Mouse (Mus musculus) Patski (cell line): ENCODE measurements around the gene Nrde2. TPM values are rescaled to one million over a fixed set of nuclear protein-coding genes. Genes with fewer than 3 reads are reported as not detected.

Experiments used
- ATAC-seq: fragments of 100-300 bp; one replicate; pipeline ENCODE4 v1.8.0; 2021
- CTCF ChIA-PET: fragments of 350-600 bp; sonication (Branson Sonifier 250); formaldehyde crosslinking; loops from one replicate; lab custom pipeline; 2022; ENCODE audit warnings: inconsistent platforms; lab: Charles Lee
- POLR2A ChIA-PET: fragments of 350-600 bp; sonication (Branson Sonifier 250); formaldehyde crosslinking; loops from one replicate; lab custom pipeline; 2022; ENCODE audit warnings: antibody characterized with exemption, inconsistent platforms; lab: Charles Lee
- DNase-seq: peaks from one replicate; pipeline ENCODE4 v3.0.0-alpha.2; 2011; ENCODE audit warnings: low read depth, low spot score
- H3K27me3 ChIP-seq: fragments of 371-371 bp; one replicate; pipeline ENCODE4 v1.5.1; 2021
- CTCF ChIP-seq: fragments of 100-300 bp; IDR thresholded peaks from one replicate; pipeline ENCODE4 v1.5.1; 2021
- in situ Hi-C: fragments of 300-500 bp; cut with MboI; formaldehyde crosslinking; loops from 3 replicates; pipeline ENCODE4 v1.11.1; 2018; ENCODE audit warnings: low pct_unique_long_range_greater_than_20kb, mixed read lengths
- polyA plus RNA-seq: library from polyadenylated mRNA; unstranded; gene quantifications from one replicate; pipeline ENCODE4 v1.2.3, GENCODE M21; 2021

Nrde2 gene
- polyA plus RNA-seq, 1 experiment from 2014 or later: 13.5 TPM

- no peaks in the 10 kb centered on the region for H3K27me3 ChIP-seq
- no peak for DNase-seq
- ChIA-PET POLR2A (interaction anchor here (0.7 kb wide), 1 partner anchor 206 kb away, joined by 3 read pairs; no protein-coding TSS in a partner anchor), CTCF (interaction anchor here (0.9 to 1.7 kb wide), 2 partner anchors 21 to 210 kb away, joined by 3 read pairs; no protein-coding TSS in a partner anchor)
- in situ Hi-C loops: loop anchor here (5.0 to 10.0 kb wide), 2 partner anchors 144 to 1022 kb away; partner anchors contain the start of gene Kcnk13
- peak; percentile 78 for TF ChIP-seq CTCF
- no peak for ATAC-seq
Measured at GRCm38 (mm10) chr12:100106275-100106895, 53.1 kb downstream of the Nrde2 start.

GRCm38 (mm10) chr12:100104530-100104929 lies 54.9 kb downstream of the Nrde2 start:
- CTCF ChIA-PET: no interaction called here

GRCm38 (mm10) chr12:100101651-100102050 lies 57.8 kb downstream of the Nrde2 start:
- POLR2A ChIA-PET: no interaction called here
- CTCF ChIA-PET: no interaction called here
- no peak for ATAC-seq

More at GRCm38 (mm10) chr12:100104530-100104929, 54.9 kb downstream of the Nrde2 start:
- TF ChIP-seq CTCF: no peak
- H3K27me3 ChIP-seq: no peaks in the 10 kb centered on the region
- POLR2A ChIA-PET: no interaction called here
- in situ Hi-C loops: loop anchor here (5.0 to 10.0 kb wide), 2 partner anchors 212 to 1020 kb away; no protein-coding TSS in a partner anchor
- ATAC-seq (no peak), DNase-seq (no peak)

GRCm38 (mm10) chr12:100100707-100101030 lies 58.8 kb downstream of the Nrde2 start:
- in situ Hi-C loops: loop anchor here (5.0 to 10.0 kb wide), 2 partner anchors 208 to 1016 kb away; no protein-coding TSS in a partner anchor
- ATAC-seq (no peak), DNase-seq (no peak)
- TF ChIP-seq CTCF: no peak
- CTCF ChIA-PET: no interaction called here
- POLR2A ChIA-PET: no interaction called here
- no peaks in the 10 kb centered on the region for H3K27me3 ChIP-seq

More at GRCm38 (mm10) chr12:100101651-100102050, 57.8 kb downstream of the Nrde2 start:
- no peak for TF ChIP-seq CTCF
- no peak for DNase-seq
- no peaks in the 10 kb centered on the region for H3K27me3 ChIP-seq
- in situ Hi-C loops: loop anchor here (5.0 to 10.0 kb wide), 2 partner anchors 209 to 1017 kb away; no protein-coding TSS in a partner anchor

GRCm38 (mm10) chr12:100099971-100100706 lies 59.3 kb downstream of the Nrde2 start:
- ChIA-PET CTCF (no interaction called here), POLR2A (no interaction called here)
- no peak for TF ChIP-seq CTCF
- ATAC-seq: no peak
- DNase-seq: no peak
- in situ Hi-C loops: loop anchor here (5.0 to 10.0 kb wide), 2 partner anchors 208 to 1015 kb away; no protein-coding TSS in a partner anchor
- no peaks in the 10 kb centered on the region for H3K27me3 ChIP-seq

GRCm38 (mm10) chr12:100093046-100093445 lies 66.4 kb downstream of the Nrde2 start:
- peaks cover 33% of the 10 kb centered on the region for H3K27me3 ChIP-seq
- TF ChIP-seq CTCF: no peak
- CTCF ChIA-PET: no interaction called here
- DNase-seq (no peak), ATAC-seq (no peak)
- POLR2A ChIA-PET: no interaction called here
- in situ Hi-C loops: no loop called here

- ChIA-PET CTCF (no interaction called here), POLR2A (no interaction called here)
- H3K27me3 ChIP-seq: peaks cover 49% of the 10 kb centered on the region
- in situ Hi-C loops: no loop called here
- no peak for DNase-seq
- no peak for TF ChIP-seq CTCF
- ATAC-seq: no peak
Measured at GRCm38 (mm10) chr12:100090750-100091149, 68.7 kb downstream of the Nrde2 start.

GRCm38 (mm10) chr12:100089265-100089664 lies 70.2 kb downstream of the Nrde2 start:
- in situ Hi-C loops: no loop called here
- ChIA-PET POLR2A (no interaction called here), CTCF (no interaction called here)
- ATAC-seq (no peak), DNase-seq (no peak)
- peaks cover 49% of the 10 kb centered on the region for H3K27me3 ChIP-seq
- no peak for TF ChIP-seq CTCF

GRCm38 (mm10) chr12:100088026-100088425 lies 71.4 kb downstream of the Nrde2 start:
- DNase-seq (no peak), ATAC-seq (no peak)
- TF ChIP-seq CTCF: no peak
- ChIA-PET POLR2A (no interaction called here), CTCF (no interaction called here)
- in situ Hi-C loops: no loop called here
- peaks cover 45% of the 10 kb centered on the region for H3K27me3 ChIP-seq

- no peak for TF ChIP-seq CTCF
- in situ Hi-C loops: no loop called here
- H3K27me3 ChIP-seq: peaks cover 32% of the 10 kb centered on the region
- ATAC-seq (no peak), DNase-seq (no peak)
- POLR2A ChIA-PET: no interaction called here
- CTCF ChIA-PET: no interaction called here
Measured at GRCm38 (mm10) chr12:100079636-100080286, 79.7 kb downstream of the Nrde2 start.

- POLR2A ChIA-PET: no interaction called here
- in situ Hi-C loops: no loop called here
- H3K27me3 ChIP-seq: peaks cover 23% of the 10 kb centered on the region
- CTCF ChIA-PET: no interaction called here
- ATAC-seq: no peak
- TF ChIP-seq CTCF: no peak
- DNase-seq: no peak
Measured at GRCm38 (mm10) chr12:100075715-100076114, 83.7 kb downstream of the Nrde2 start.

Other genes starting within 250 kb of the Nrde2 start
- not detected for gene Kcnk13, start 195.2 kb downstream of the Nrde2 start, polyA plus RNA-seq
- 191 TPM for gene Psmc1, start 49.5 kb downstream of the Nrde2 start, polyA plus RNA-seq
- gene Calm1, start 39.8 kb upstream of the Nrde2 start, polyA plus RNA-seq: 442 TPM